9 mouse cellular contexts compared by ENCODE assay signal in genomic region chr7:75328721-75329362, GRCm38 (mm10). TPM values are rescaled to one million over a fixed set of nuclear protein-coding genes. Genes with fewer than 3 reads are reported as not detected.
DNase-seq lines count a peak whose midpoint lies in the region; ATAC-seq lines count a peak whose summit lies in the region.
"Had no signal": no experiment of that assay in that cellular context is flagged by ENCODE, and none has a peak within 500 bp of the region (broad histone marks: within the 10 kb centered on the region; RNA-seq: fewer than 3 reads in every experiment).

No protein-coding gene starts in this region.

- H3K9ac ChIP-seq in midbrain, embryonic 15.5 days: no peak overlapping the region
- no peak overlapping the region for H3K9ac ChIP-seq in kidney, embryonic 16.5 days (replicated peaks; ENCODE audit: low read length)
- H3K9ac ChIP-seq: kidney, embryonic 15.5 days had no signal

- H3K4me1 ChIP-seq in hindbrain, embryonic 10.5 days (replicated peaks): peaks cover 21% of the 10 kb centered on the region
- H3K4me1 ChIP-seq in midbrain, embryonic 15.5 days: peaks cover 12% of the 10 kb centered on the region
- no peaks in the 10 kb centered on the region for H3K4me1 ChIP-seq in kidney, embryonic 16.5 days (ENCODE audit: insufficient read depth, low read length)

- no peaks in the 10 kb centered on the region for H3K36me3 ChIP-seq in hindbrain, embryonic 10.5 days
- no peaks in the 10 kb centered on the region for H3K36me3 ChIP-seq in midbrain, embryonic 15.5 days (replicated peaks)
- no peaks in the 10 kb centered on the region for H3K36me3 ChIP-seq in kidney, embryonic 16.5 days (ENCODE audit: insufficient read depth, low read length)
- H3K36me3 ChIP-seq: kidney, embryonic 15.5 days had no signal

- no peak overlapping the region for H3K4me2 ChIP-seq in midbrain, embryonic 15.5 days
- no peak overlapping the region for H3K4me2 ChIP-seq in kidney, embryonic 16.5 days (replicated peaks; ENCODE audit: low read depth, low read length)
- H3K4me2 ChIP-seq: kidney, embryonic 15.5 days had no signal

- ATAC-seq in midbrain, embryonic 15.5 days (replicated peaks): peak; percentile 77
- no peak for ATAC-seq in kidney, embryonic 16.5 days (ENCODE audit: low FRiP score, low TSS enrichment)
- no peak for ATAC-seq in inflammation-experienced regulatory T-cells, adult 6 months

- H3K27me3 ChIP-seq in hindbrain, embryonic 10.5 days (ENCODE audit: insufficient read depth, poor library complexity, severe bottlenecking): no peaks in the 10 kb centered on the region
- no peaks in the 10 kb centered on the region for H3K27me3 ChIP-seq in midbrain, embryonic 15.5 days (replicated peaks)
- no peaks in the 10 kb centered on the region for H3K27me3 ChIP-seq in kidney, embryonic 16.5 days (ENCODE audit: insufficient read depth, low read length)
- H3K27me3 ChIP-seq: kidney, embryonic 15.5 days had no signal

- H3K27ac ChIP-seq in hindbrain, embryonic 10.5 days: no peak overlapping the region
- peak overlapping the region; percentile 41 for H3K27ac ChIP-seq in midbrain, embryonic 15.5 days
- no peak overlapping the region for H3K27ac ChIP-seq in kidney, embryonic 16.5 days (ENCODE audit: low read length)
- H3K27ac ChIP-seq: kidney, embryonic 15.5 days had no signal

- no peak overlapping the region for H3K4me3 ChIP-seq in hindbrain, embryonic 10.5 days
- no peak overlapping the region for H3K4me3 ChIP-seq in midbrain, embryonic 15.5 days
- H3K4me3 ChIP-seq in kidney, embryonic 16.5 days (ENCODE audit: low read length): no peak overlapping the region
- H3K4me3 ChIP-seq: kidney, embryonic 15.5 days had no signal

- H3K9me3 ChIP-seq in hindbrain, embryonic 10.5 days: no peaks in the 10 kb centered on the region
- H3K9me3 ChIP-seq in midbrain, embryonic 15.5 days: no peaks in the 10 kb centered on the region
- H3K9me3 ChIP-seq in kidney, embryonic 16.5 days (ENCODE audit: low read length): no peaks in the 10 kb centered on the region
- H3K9me3 ChIP-seq: kidney, embryonic 15.5 days had no signal

- peak; percentile 43 for DNase-seq in embryo, embryonic 10.5 days (ENCODE audit: low spot score)
- DNase-seq in embryo, embryonic 9.5 days (ENCODE audit: extremely low spot score): no peak
- DNase-seq in brain, adult 2 months (ENCODE audit: low read depth, low spot score): peak; percentile 85
- peak; percentile 13 for DNase-seq in hindbrain, embryonic 10.5 days (ENCODE audit: low spot score)
- DNase-seq in spleen, postnatal 36 days (ENCODE audit: low spot score in 2 of 2): no peak

- 71% methylated on average over 3 of the region's 3 CpGs for WGBS in hindbrain, embryonic 10.5 days
- WGBS in midbrain, embryonic 15.5 days: 31% methylated on average over 3 of the region's 3 CpGs
- 60% methylated on average over 3 of the region's 3 CpGs for WGBS in kidney, embryonic 16.5 days

RNA-seq across cellular contexts. Expression of gene Sv2b, which starts 19.8 kb away (rescaled TPM):
- polyA plus RNA-seq in hindbrain, embryonic 10.5 days (2016; fragmentation: Nextera tagmentation; extraction: Ambion mirVana): 0.92 and 1.4 TPM in 2 replicates
- polyA plus RNA-seq in midbrain, embryonic 15.5 days (2015; fragmentation: Nextera tagmentation; extraction: Ambion mirVana): 6.5 and 7.1 TPM in 2 replicates
- 1.1 and 1.6 TPM in 2 replicates for polyA plus RNA-seq in kidney, embryonic 16.5 days (2015; fragmentation: Nextera tagmentation; extraction: Ambion mirVana)
- not detected for polyA plus RNA-seq in inflammation-experienced regulatory T-cells, adult 6 months (2017; shearing (Covaris generic))

Comparison
In these comparisons a context has a peak if more than half of its experiments do, and no peak if none do; other contexts are left out.
1. DNase-seq: peak in embryo, embryonic 10.5 days (single experiment), brain, adult 2 months (single experiment) and hindbrain, embryonic 10.5 days (single experiment); none in embryo, embryonic 9.5 days (single experiment) and spleen, postnatal 36 days (0 of 2).